Mouse (Mus musculus) erythroblast, embryonic 14.5 days (primary cell): Measurements from ENCODE around the gene Myf6. TPM values are rescaled to one million over a fixed set of nuclear protein-coding genes. Genes with fewer than 3 reads are reported as not detected.

Experiments used
- H3K27me3 ChIP-seq: 2 replicates; pipeline ENCODE4 v1.6.1; 2012; ENCODE audit warnings: inconsistent platforms; ENCODE audit not compliant: control insufficient read depth
- H3K36me3 ChIP-seq: 2 replicates; pipeline ENCODE4 v1.6.1; 2012; ENCODE audit warnings: mild to moderate bottlenecking, inconsistent platforms; ENCODE audit not compliant: control insufficient read depth
- H3K4me1 ChIP-seq: 2 replicates; pipeline ENCODE4 v1.6.1; 2012; ENCODE audit warnings: inconsistent platforms; ENCODE audit not compliant: control insufficient read depth
- H3K4me3 ChIP-seq: replicated peaks from 2 replicates; pipeline ENCODE3; 2012; ENCODE audit warnings: moderate library complexity, mild to moderate bottlenecking, inconsistent platforms
- H3K9me3 ChIP-seq: 2 replicates; pipeline ENCODE4 v1.6.1; 2012; ENCODE audit warnings: low read length, inconsistent platforms, mixed read lengths; ENCODE audit not compliant: control insufficient read depth
- GATA1 ChIP-seq: IDR thresholded peaks from 2 replicates; pipeline ENCODE4 v1.6.1; 2012; ENCODE audit warnings: low read length, inconsistent platforms, mixed read lengths
- TAL1 ChIP-seq: IDR thresholded peaks from 3 replicates; pipeline ENCODE4 v1.6.1; 2012; ENCODE audit warnings: low read length, inconsistent platforms, mixed read lengths
- polyA plus RNA-seq: library from polyadenylated mRNA; stranded (reverse); fragments of >175 nt; gene quantifications from 2 replicates; pipeline ENCODE4 v1.2.3, GENCODE M21; 2012

The Myf6 gene
- polyA plus RNA-seq, 1 experiment = not detected

DNA sequence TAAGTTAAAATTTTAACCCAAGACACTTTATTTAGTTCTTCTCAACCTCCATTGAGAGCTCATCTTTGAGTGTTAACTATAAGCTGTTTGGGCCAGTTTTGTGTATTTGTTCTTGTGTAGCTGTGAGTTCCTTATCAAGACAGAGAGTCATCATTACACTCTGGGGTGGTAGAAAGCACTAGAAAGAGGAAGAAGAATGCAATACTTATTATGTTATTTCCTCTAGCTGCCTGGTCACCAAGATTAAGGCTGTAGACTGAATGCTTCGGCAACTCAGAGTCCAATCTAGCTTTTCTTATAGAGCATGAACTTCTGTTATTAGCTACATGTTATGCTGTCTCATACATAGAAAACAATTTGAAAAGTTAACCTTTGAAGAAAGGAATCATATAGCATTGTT lies 1.9 kb upstream of the Myf6 start:
- H3K36me3 ChIP-seq = no peaks in the 10 kb centered on the region
- no peaks in the 10 kb centered on the region for H3K4me1 ChIP-seq
- no peaks in the 10 kb centered on the region for H3K27me3 ChIP-seq
- peaks cover 4% of the 10 kb centered on the region; the same call in 1 of the 2 replicates for H3K9me3 ChIP-seq
- TF ChIP-seq TAL1 (no peak), GATA1 (no peak)
- no peak overlapping the region for H3K4me3 ChIP-seq

DNA sequence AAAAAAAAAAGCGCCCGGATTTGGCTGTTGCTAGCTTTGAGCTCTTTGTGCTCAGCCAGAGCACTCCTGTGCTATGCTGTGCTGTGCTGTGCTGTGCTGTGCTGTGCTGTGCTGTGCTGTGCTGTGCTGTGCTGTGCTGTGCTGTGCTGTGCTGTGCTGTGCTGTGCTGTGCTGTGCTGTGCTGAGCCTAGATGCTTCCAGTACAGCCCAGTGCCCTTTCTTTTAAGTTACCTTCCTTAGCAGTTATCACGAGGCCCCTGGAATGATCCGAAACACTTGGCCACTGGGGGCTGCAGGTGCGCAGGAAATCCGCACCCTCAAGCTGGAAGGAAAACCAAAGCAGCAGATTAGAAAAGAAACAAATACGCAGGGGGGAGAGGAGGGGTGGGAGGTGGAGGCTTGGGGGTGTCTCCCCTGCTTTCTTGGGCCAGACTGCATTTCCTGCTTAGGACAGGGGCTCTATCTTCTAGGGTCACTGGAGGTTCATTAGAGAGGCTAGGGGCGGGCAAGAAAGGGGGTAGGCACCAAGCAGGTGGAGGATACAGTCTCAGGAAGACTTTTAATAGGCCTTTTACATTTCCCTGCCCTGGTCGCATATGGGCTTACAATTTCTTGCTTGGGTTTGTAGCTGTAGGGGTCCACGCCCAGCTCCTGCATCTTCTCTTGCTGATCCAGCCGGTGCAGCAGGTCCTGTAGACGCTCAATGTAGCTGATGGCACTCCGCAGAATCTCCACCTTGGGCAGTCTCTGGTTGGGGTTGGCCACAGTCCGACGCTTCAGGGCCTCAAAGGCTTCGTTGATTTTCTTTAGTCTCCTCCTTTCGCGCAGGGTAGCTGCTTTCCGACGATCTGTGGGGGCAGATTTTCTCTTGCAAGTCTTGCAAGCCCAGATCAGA lies 710 bp downstream of the Myf6 start:
- Histone ChIP-seq H3K36me3 (no peaks in the 10 kb centered on the region), H3K4me1 (no peaks in the 10 kb centered on the region)
- TF ChIP-seq GATA1 (no peak), TAL1 (no peak)

DNA sequence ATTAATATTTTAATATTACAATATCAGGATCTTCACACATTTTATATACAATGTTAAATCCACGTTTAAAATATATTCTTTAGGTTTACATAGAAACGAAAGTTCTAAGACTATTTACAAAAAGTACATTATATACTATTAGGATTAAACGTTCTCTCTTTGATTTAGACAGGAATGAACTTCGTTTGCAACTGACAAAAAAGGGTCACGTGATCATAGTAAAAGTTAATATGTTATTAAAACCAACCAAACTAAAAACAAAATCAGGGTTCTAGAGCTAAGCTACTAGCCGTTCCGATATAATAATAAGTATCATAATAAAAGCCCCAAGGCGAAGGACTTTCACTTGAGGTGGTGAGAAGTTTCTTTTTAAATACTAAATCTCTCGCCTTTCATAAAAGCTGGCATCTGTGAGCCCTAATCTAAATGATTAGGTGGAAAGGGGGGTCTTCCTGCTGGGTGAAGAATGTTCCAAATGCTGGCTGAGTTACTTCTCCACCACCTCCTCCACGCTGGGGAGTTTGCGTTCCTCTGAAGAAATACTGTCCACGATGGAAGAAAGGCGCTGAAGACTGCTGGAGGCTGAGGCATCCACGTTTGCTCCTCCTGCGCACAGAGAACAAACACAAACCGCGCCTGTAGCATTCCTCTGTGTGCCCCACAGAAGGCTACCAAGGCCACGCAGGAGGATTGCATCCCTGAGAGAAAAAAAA lies 1.5 kb downstream of the Myf6 start:
- H3K4me1 ChIP-seq = no peaks in the 10 kb centered on the region
- no peak overlapping the region for H3K4me3 ChIP-seq
- TF ChIP-seq GATA1 (no peak), TAL1 (no peak)
- H3K27me3 ChIP-seq = no peaks in the 10 kb centered on the region
- H3K9me3 ChIP-seq = peaks cover 4% of the 10 kb centered on the region; the same call in 1 of the 2 replicates
- no peaks in the 10 kb centered on the region for H3K36me3 ChIP-seq

More for the DNA sequence above, 710 bp downstream of the Myf6 start:
- Histone ChIP-seq H3K27me3 (no peaks in the 10 kb centered on the region), H3K9me3 (peaks cover 4% of the 10 kb centered on the region; the same call in 1 of the 2 replicates), H3K4me3 (no peak overlapping the region)

DNA sequence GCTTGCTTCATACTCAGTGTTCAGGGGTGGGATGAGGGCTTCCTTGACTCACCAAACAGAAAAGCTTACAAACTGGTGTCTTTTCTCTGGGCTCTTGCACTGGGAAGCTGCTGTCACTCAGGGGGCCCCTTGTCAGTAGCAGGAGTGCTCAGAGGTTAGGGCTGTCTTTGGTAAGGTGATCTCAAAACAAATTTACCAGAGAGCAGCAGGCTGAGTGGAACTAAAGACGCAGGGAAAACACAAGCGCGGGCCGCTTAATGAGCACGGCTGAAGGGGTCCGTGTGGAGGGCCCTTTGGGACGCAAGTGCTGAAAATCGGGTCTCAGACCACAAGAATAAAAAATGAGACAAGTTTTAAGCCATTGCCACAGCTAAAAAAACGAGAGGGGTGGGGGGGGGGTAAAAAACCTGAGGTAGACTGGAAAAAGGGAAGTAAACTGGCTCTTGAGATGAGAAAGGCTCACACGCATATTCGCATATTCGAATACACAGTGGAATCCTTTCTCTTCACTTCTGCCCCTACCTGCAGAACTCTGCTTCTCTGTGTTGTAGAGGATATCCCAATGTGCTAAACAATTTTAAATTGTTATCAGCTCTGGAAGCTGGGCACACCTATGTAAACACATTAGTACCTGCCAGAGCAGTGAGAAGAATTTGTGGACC lies 5.8 kb downstream of the Myf6 start:
- Histone ChIP-seq H3K27me3 (no peaks in the 10 kb centered on the region), H3K9me3 (peaks cover 18% of the 10 kb centered on the region), H3K4me1 (no peaks in the 10 kb centered on the region), H3K4me3 (no peak overlapping the region), H3K36me3 (no peaks in the 10 kb centered on the region)
- TF ChIP-seq TAL1 (no peak), GATA1 (no peak)

DNA sequence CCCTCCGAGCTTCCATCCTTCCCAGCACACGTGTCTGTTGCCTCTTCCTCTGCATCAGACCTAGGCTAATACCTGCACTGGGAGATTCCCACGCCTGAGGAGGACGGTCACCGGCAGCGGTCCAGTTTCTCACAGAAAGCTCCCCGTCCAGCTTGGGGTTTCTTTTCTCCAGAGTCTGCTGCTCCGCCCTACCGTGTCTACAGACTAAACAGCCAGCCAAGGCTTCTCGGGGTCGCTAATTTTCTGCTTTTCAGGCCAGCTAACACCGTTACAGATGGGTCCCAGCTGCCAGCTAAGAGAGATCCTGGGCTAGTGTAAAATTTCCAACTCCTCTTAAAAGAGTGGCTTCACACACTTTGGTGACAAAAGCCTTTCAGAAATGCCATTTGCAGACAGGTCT lies 7.8 kb downstream of the Myf6 start:
- TF ChIP-seq TAL1 (no peak), GATA1 (no peak)
- H3K4me1 ChIP-seq = no peaks in the 10 kb centered on the region
- H3K36me3 ChIP-seq = no peaks in the 10 kb centered on the region
- H3K4me3 ChIP-seq = no peak overlapping the region
- H3K27me3 ChIP-seq = no peaks in the 10 kb centered on the region
- H3K9me3 ChIP-seq = peaks cover 19% of the 10 kb centered on the region

DNA sequence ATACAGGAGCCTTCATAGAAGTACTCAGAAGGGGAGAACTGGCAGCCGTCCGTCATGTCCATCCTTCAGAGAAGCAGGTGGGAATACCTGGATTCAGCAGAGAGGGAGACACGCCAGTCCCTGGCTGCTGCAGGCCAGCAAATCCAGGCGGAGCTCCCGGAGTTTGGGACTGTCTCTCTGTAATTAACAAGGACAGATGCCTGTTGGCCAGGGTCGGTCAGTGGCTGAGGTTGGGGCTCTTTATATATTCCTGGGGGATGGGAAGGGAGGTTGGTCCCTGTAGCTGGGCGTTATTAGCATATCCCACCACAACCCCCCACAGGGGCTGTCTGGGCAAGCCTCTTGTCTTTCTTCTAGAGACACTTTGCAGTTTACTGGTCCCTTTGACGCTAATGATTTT lies 8.7 kb downstream of the Myf6 start, which contains the start of gene Myf5:
Myf5 (minus strand) TSS at position 265 of the 400 bp plus-strand sequence.
- TF ChIP-seq TAL1 (no peak), GATA1 (no peak)
- H3K4me1 ChIP-seq = no peaks in the 10 kb centered on the region
- H3K4me3 ChIP-seq = no peak within 1 kb of the TSS
- no peaks in the 10 kb centered on the region for H3K36me3 ChIP-seq
- no peaks in the 10 kb centered on the region for H3K27me3 ChIP-seq
- peaks cover 19% of the 10 kb centered on the region for H3K9me3 ChIP-seq

DNA sequence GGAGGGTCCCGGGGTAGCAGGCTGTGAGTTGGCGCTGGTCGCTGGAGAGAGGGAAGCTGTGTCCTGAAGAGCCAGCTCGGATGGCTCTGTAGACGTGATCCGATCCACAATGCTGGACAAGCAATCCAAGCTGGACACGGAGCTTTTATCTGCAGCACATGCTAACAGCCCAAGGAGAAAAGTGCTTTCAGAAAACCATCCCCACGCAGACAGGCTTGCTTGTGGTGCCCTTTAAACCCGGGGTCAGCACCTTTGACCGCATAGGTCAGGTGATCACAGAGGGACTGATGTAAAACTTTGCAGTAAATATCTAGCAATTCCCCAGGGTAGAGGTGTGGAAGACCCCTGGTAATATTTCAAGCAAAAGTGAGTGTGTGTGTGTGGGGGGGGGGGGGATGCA lies 10.5 kb downstream of the Myf6 start:
- Histone ChIP-seq H3K27me3 (no peaks in the 10 kb centered on the region), H3K4me3 (no peak overlapping the region), H3K4me1 (no peaks in the 10 kb centered on the region), H3K36me3 (no peaks in the 10 kb centered on the region), H3K9me3 (peaks cover 19% of the 10 kb centered on the region)
- TF ChIP-seq TAL1 (no peak), GATA1 (no peak)

DNA sequence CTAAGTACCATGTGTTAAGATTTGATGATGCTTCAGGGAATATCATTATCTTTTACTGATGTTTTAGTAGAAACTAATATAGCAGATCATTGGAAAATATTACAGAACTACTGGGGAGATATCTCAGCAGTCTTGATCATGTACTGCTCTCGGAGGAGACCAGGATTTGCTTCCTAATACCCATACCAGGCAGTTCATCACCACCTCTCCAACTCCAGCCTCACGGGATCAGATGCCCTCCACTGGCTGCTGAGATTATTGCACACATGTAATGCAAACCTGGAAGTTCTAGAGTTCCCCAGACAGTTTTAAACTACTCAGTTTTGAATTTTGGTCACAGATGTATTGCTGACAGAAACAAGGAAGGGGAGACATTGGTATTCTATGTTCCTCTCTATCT lies 21.0 kb downstream of the Myf6 start:
- H3K4me3 ChIP-seq = no peak overlapping the region
- TF ChIP-seq GATA1 (no peak), TAL1 (no peak)
- no peaks in the 10 kb centered on the region for H3K36me3 ChIP-seq
- no peaks in the 10 kb centered on the region for H3K4me1 ChIP-seq
- H3K27me3 ChIP-seq = no peaks in the 10 kb centered on the region
- no peaks in the 10 kb centered on the region for H3K9me3 ChIP-seq

DNA sequence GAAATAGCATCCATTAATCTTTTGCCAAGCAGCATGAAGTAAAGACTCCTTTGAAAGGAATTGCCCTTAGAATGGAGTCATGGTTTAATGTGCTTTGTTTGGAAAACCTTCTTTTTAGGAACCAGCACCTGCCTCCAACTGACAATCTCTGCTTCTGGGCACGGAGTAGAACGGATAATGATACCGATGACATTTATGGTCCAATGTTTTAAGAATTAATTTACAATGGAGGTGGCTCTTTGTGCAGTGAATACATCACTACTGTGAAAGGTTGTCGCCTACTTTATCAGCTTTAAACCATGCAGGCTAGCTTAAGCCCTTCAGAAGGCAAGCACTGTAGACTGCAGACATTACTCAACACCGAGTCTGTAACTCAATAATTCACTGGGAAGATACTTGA lies 22.8 kb downstream of the Myf6 start:
- H3K9me3 ChIP-seq = no peaks in the 10 kb centered on the region
- H3K4me1 ChIP-seq = no peaks in the 10 kb centered on the region
- TF ChIP-seq TAL1 (no peak), GATA1 (no peak)
- no peaks in the 10 kb centered on the region for H3K36me3 ChIP-seq
- no peaks in the 10 kb centered on the region for H3K27me3 ChIP-seq
- no peak overlapping the region for H3K4me3 ChIP-seq
